Mouse (Mus musculus): Measurements from ENCODE around the gene Calm4.
"Not testable (repeated sequence)": the region's sequence is repeated elsewhere in the genome, so short reads cannot be mapped to it uniquely, and the experiment has no call there.

GRCm38 (mm10) chr13:3853648-3854333, 16.2 kb downstream of the Calm4 start, which contains the start of gene Calm5:
- not testable (repeated sequence) for TF ChIP-seq CTCF (IDR thresholded peaks at IDR 0.05; ENCODE audit: low read depth); EP300 (optimal IDR thresholded peaks at IDR 0.05)
